Mouse (Mus musculus) spleen, adult 2 months (tissue): ENCODE data around the gene Cfap77. TPM values are rescaled to one million over a fixed set of nuclear protein-coding genes. Genes with fewer than 3 reads are reported as not detected.

ENCODE experiments used
- DNase-seq, 2 experiments: peaks; one replicate each; pipeline versions ENCODE4 v3.0.0 to v3.0.0-alpha.2; 2012 to 2021; ENCODE audit warnings: low spot score in 2 of 2, low read depth in 1 of 2
- H3K27ac ChIP-seq: fragments of 200-500 bp; 2 replicates; pipeline ENCODE4 v1.5.1; 2012; ENCODE audit warnings: low read length, inconsistent platforms; ENCODE audit not compliant: insufficient read depth
- H3K27me3 ChIP-seq: fragments of 200-500 bp; 2 replicates; pipeline ENCODE4 v1.6.1; 2012; ENCODE audit warnings: mild to moderate bottlenecking, moderate library complexity, low read length, inconsistent platforms; ENCODE audit not compliant: control insufficient read depth, insufficient read depth
- H3K36me3 ChIP-seq: fragments of 200-500 bp; 2 replicates; pipeline ENCODE4 v1.6.1; 2012; ENCODE audit warnings: mild to moderate bottlenecking, low read length, inconsistent platforms; ENCODE audit not compliant: control insufficient read depth, insufficient read depth
- H3K4me1 ChIP-seq: fragments of 200-500 bp; 2 replicates; pipeline ENCODE4 v1.6.1; 2011; ENCODE audit warnings: inconsistent platforms; ENCODE audit not compliant: control insufficient read depth, insufficient read depth, insufficient read length
- H3K4me3 ChIP-seq: fragments of 200-500 bp; 2 replicates; pipeline ENCODE4 v1.5.1; 2011; ENCODE audit warnings: mild to moderate bottlenecking, inconsistent platforms; ENCODE audit not compliant: insufficient read depth, insufficient read length; ENCODE audit errors: extremely low read depth
- CTCF ChIP-seq: fragments of 200-500 bp; IDR thresholded peaks from 2 replicates; pipeline ENCODE4 v1.5.1; 2011; ENCODE audit warnings: mild to moderate bottlenecking, inconsistent platforms; ENCODE audit not compliant: insufficient read depth, insufficient read length, insufficient replicate concordance; ENCODE audit errors: extremely low read depth
- POLR2A ChIP-seq: fragments of 200-500 bp; IDR thresholded peaks from 2 replicates; pipeline ENCODE4 v1.6.1; 2011; ENCODE audit warnings: low read depth, low read length, inconsistent platforms
- WGBS: fragments of 180-500 bp; shearing (Covaris S2); methylation state at CpG from one replicate; pipeline ENCODE4 v1.1.7; 2018; 5-methylcytosine and 5-hydroxymethylcytosine counted together
- polyA plus RNA-seq: library from polyadenylated mRNA; depleted of rRNA; stranded (reverse); fragments of >200 nt; gene quantifications from 2 replicates; pipeline ENCODE4 v1.2.3, GENCODE M21; 2012

Gene Cfap77
- polyA plus RNA-seq, 1 experiment: 0.29 TPM

GRCm38 (mm10) chr2:29035698-29036097, 19.2 kb downstream of the Cfap77 start:
- 83% methylated on average over 8 of the region's 8 CpGs for whole genome bisulfite sequencing
- H3K4me1 ChIP-seq: no peaks in the 10 kb centered on the region
- H3K27ac ChIP-seq: no peak overlapping the region
- H3K36me3 ChIP-seq: no peaks in the 10 kb centered on the region
- 0 out of 2 replicates have a peak, but pooled peaks cover 3% of the 10 kb centered on the region for H3K27me3 ChIP-seq
- DNase-seq: no peak
- TF ChIP-seq CTCF (no peak), POLR2A (no peak)
- no peak overlapping the region for H3K4me3 ChIP-seq

GRCm38 (mm10) chr2:29034542-29035475, 20.1 kb downstream of the Cfap77 start:
- Histone ChIP-seq H3K27ac (no peak overlapping the region), H3K27me3 (0 out of 2 replicates have a peak, but pooled peaks cover 3% of the 10 kb centered on the region), H3K4me1 (no peaks in the 10 kb centered on the region), H3K36me3 (no peaks in the 10 kb centered on the region), H3K4me3 (no peak overlapping the region)
- no peak for DNase-seq
- 87% methylated on average over 20 of the region's 20 CpGs for WGBS
- TF ChIP-seq CTCF (no peak), POLR2A (no peak)

- H3K27ac ChIP-seq: no peak overlapping the region
- no peak for DNase-seq
- no peak overlapping the region for H3K4me3 ChIP-seq
- no peaks in the 10 kb centered on the region for H3K27me3 ChIP-seq
- H3K4me1 ChIP-seq: no peaks in the 10 kb centered on the region
- WGBS: 89% methylated on average over 4 of the region's 4 CpGs
- no peak for TF ChIP-seq CTCF
- no peak for TF ChIP-seq POLR2A
- H3K36me3 ChIP-seq: no peaks in the 10 kb centered on the region
These were observed 22.9 kb downstream of the Cfap77 start for GRCm38 (mm10) chr2:29031951-29032350.

- DNase-seq: no peak
- Histone ChIP-seq H3K27me3 (no peaks in the 10 kb centered on the region), H3K4me3 (no peak overlapping the region), H3K36me3 (no peaks in the 10 kb centered on the region), H3K27ac (no peak overlapping the region), H3K4me1 (no peaks in the 10 kb centered on the region)
- no peak for TF ChIP-seq POLR2A
- TF ChIP-seq CTCF: no peak
- WGBS: 53% methylated on average over 20 of the region's 20 CpGs
These were observed 24.7 kb downstream of the Cfap77 start for GRCm38 (mm10) chr2:29030048-29030734.

- H3K4me1 ChIP-seq: no peaks in the 10 kb centered on the region
- no peak overlapping the region for H3K27ac ChIP-seq
- no peak overlapping the region for H3K4me3 ChIP-seq
- H3K27me3 ChIP-seq: no peaks in the 10 kb centered on the region
- TF ChIP-seq CTCF (no peak), POLR2A (no peak)
- 87% methylated on average over 5 of the region's 5 CpGs for WGBS
- DNase-seq: no peak
- H3K36me3 ChIP-seq: no peaks in the 10 kb centered on the region
These were observed 29.6 kb downstream of the Cfap77 start for GRCm38 (mm10) chr2:29025284-29025683.

GRCm38 (mm10) chr2:29023001-29023400, 31.9 kb downstream of the Cfap77 start:
- DNase-seq: no peak
- WGBS: 85% methylated on average over 7 of the region's 7 CpGs
- TF ChIP-seq CTCF: no peak
- TF ChIP-seq POLR2A: no peak
- Histone ChIP-seq H3K27ac (no peak overlapping the region), H3K27me3 (no peaks in the 10 kb centered on the region), H3K36me3 (no peaks in the 10 kb centered on the region), H3K4me3 (no peak overlapping the region), H3K4me1 (no peaks in the 10 kb centered on the region)

GRCm38 (mm10) chr2:29021025-29021424, 33.8 kb downstream of the Cfap77 start:
- H3K27me3 ChIP-seq: no peaks in the 10 kb centered on the region
- H3K4me3 ChIP-seq: no peak overlapping the region
- TF ChIP-seq CTCF (no peak), POLR2A (no peak)
- H3K4me1 ChIP-seq: no peaks in the 10 kb centered on the region; the same call in 1 of the 2 replicates
- no peak for DNase-seq
- 77% methylated on average over 17 of the region's 17 CpGs for WGBS
- H3K36me3 ChIP-seq: no peaks in the 10 kb centered on the region
- H3K27ac ChIP-seq: no peak overlapping the region
